Mouse (Mus musculus) regulatory T cell (primary cell): ENCODE data around the gene Camk2d.

ENCODE experiments used
- in situ Hi-C: fragments of 300-600 bp; cut with MboI, MseI; formaldehyde crosslinking; loops from one replicate; pipeline ENCODE4 v1.15.1; 2025; ENCODE audit warnings: high pct_unique_total_duplicates

Gene Camk2d

DNA sequence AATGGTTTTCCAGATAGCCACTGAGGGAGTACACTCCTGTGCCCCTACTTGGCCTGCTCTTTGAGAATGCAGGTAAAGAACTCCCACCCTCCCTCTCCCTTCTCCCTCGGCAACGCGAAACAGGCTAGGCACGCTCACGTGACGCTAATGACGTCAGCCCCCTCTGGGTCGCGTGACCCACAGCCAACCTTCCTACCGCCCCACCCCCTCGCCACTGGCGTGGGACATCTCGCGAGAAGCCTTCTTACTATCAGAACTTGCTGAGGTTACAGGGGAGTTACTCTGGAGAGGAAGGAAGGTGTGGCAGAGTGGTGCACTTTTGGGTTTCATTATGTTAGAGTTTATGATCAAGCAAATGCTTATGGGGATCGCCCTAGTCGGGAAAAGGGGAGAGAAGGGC, at the start of gene Camk2d:
Gene Camk2d, plus strand, starts transcription at position 217 of the 400 bp plus-strand sequence.
- in situ Hi-C loops: loop anchor here (5.0 to 10.0 kb wide), 4 partner anchors 59 to 231 kb away; no protein-coding TSS in a partner anchor

DNA sequence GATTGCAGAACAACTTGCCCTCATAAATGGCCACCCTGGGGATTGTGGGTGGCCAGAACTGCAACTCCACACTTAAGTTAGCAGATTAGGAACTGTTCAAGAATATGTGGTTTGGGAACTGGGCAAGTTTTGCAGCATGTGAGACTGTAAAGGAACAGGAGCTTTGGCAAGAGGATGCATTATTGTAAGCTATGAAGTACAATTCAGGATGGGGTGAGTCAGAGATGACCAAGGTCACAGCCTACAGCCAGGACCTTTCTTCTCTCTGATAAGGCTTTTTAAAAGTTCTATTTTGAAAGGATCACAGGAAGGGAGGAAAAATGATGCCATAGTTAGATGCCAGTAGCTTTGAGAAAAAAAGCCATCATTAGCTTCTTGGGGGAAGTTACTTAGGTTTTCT, 48.2 kb upstream of the Camk2d start:
- in situ Hi-C loops: no loop called here

DNA sequence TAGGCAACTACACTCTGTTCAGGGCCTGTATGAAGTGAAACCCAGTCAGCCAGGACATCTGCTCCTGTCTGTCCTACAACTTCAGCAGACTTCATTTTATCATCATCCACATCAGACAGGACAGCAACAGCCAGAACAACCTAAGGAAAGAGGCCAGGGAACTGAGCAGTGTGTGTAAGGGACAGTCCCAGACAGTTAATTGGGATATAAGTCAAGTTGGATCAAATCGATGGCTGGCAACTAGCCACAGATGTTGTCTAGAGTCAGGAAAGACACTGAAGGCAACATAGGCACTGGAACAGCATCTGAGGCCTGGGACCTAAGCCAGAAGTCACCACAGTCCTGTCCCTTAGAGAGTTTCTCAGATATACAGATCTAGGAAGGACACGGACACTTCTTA, 32.5 kb upstream of the Camk2d start:
- in situ Hi-C loops: no loop called here

DNA sequence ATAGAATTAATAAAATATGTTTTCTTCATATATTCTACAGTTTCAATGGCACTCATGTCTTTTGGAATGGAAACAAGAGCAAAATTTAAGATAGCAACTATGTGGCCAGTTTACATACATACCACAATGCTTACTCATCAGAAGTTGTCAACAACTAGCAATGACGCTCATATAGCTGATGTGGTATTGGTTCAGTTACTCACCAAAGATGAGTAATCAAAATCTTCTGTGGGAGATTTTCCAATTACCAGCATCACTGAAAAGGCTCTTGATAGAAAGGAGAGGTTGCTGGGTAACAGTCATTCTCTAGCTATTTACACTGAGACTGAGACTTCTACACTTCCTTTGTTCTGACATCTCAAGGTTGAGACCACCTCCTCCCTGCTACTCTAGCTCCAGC, 25.5 kb upstream of the Camk2d start:
- in situ Hi-C loops: no loop called here

DNA sequence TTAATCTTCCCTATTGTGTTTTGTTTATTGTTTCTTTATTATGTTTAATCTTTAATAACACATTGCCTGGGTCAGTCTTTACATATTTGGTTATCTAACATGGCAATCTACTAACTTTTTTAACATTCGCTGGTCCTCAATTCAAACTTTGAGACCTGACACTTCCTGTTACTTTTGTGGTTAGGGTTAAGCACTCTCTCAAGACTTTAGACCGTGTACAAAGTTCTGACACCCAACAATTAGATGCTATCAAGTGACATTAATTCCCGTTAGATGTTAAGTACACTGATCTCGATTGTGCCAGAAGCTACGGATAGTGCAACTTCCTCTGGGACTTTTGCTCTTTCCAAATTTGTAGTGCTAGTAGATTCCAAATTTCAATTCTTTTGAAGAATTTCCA, 23.2 kb upstream of the Camk2d start:
- in situ Hi-C loops: no loop called here

DNA sequence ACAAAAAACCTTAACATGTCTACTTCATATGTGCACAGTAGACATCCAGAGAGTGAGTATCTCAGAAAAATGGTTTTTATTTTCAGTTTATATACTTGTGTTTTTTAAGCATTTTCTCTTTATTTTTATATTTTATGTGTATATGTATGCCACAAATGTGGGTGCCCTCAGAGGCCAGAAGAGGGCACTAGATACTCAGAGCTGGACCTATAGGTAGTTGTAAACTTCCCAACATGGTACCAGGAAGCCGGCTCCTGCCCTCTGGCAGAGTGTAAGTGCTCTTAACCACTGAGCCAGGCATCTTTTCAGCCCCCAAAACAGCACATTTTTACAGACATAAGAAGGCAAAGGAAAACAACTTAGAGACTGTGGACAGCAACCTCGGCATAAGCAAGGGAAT, 20.2 kb upstream of the Camk2d start:
- in situ Hi-C loops: no loop called here

DNA sequence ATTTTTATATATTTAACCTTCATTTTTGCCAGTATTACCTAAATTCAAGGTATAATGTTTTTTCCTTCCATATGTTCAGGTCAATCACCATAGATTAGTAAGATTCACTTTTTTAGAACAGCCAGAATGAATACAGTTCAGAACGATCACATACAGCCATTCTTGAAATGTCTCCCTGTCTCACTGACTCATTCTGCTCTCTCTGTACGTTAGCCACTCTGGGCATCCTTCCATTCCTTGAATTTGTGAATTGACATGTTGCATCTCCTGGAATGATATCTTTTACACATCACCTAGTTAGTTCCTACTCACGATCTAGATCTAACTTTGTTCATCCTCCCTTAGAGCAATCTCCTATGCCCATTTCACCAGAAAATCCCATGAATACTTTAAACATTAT, 10.0 kb upstream of the Camk2d start:
- in situ Hi-C loops: no loop called here

DNA sequence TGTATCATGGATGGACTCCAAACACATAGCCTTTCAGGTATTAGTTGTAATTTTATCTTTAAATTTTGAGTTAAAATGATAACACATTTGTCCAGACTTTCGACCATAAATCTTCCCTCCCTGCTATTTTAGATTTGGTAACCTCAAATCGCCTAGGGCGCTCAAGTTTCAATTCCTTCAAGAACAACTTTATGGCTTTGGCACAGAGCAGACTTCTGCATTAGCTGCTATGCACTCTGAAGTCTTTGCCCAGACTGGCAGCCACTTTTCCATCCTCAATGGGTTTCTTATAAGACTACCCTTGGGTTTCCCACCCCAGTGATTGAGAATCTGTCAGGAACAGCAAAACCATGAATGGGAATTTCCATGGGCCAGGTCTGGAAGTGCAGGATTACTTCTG, 8.6 kb upstream of the Camk2d start:
- in situ Hi-C loops: no loop called here

DNA sequence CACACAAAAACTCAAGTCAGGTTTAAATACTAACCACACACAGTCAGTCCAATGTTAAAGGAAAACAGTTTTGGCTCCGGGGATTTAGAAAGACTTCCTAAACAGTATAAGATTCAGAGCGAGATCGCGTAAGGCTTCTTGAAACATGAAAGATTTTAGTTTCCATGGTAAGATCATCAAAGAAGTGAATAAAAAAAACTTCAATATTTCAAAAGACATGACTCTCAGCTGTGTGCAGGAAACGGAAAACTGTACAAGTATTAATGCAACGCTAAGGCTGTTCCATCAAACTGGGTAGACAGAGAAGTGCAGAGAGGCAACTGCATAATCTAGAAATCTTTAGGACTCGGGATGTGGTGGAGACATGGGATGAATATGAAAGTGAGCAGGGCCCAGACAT, 6.5 kb upstream of the Camk2d start:
- in situ Hi-C loops: no loop called here

DNA sequence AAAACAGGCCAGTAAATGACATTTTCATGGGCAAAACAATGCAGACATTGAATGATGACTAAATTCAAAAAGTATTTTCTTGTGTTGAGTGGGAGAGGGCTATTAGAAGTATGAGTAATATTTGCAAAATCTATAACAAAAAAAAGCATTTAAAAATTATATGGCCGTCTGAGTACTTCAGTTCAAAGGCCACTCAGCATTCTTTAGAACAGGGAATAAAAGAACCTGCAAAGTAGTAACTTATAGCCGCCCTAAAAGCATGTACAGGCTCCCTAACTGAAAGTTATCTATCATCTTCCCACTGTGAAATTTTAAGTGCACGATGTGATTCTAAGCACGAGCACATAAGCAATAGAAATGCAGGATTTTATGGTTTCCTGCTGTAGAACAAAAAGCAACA, 646 bp upstream of the Camk2d start:
- in situ Hi-C loops: loop anchor here (5.0 to 10.0 kb wide), 4 partner anchors 59 to 232 kb away; no protein-coding TSS in a partner anchor

DNA sequence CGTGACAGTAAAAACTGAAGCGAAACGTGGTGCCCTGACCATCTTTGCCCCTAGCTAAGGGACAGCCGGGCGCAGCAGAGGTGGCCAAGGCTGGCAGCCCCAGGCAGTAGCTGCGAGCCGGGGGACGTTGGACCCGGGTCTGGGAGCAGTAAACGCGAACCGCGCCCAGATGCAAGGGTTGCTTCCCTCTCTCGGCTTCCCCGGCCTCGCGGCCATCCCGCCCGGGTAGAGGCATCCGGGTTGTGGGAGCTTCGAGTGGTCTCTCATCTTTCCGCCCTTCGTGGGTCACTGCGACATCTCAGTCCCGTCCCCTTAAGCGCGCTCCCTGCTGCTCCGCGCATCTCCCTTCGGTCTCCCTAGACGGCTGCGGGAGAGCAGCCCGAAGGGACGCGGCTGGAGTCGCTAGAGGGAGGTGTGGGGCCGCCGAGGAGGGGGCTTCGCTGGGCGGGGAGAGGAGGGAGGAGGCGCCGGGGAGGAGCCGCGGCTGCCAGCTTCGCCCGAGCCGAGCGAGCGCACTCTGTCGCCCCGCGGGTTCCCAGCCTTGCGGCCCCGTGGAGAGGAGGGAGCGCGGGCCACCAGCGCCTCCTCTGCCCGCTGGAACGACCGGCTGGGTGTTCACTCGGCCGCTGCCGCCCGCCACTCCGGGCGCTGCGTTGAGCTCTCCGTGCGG, 524 bp downstream of the Camk2d start:
- in situ Hi-C loops: loop anchor here (5.0 to 10.0 kb wide), 4 partner anchors 58 to 231 kb away; no protein-coding TSS in a partner anchor

DNA sequence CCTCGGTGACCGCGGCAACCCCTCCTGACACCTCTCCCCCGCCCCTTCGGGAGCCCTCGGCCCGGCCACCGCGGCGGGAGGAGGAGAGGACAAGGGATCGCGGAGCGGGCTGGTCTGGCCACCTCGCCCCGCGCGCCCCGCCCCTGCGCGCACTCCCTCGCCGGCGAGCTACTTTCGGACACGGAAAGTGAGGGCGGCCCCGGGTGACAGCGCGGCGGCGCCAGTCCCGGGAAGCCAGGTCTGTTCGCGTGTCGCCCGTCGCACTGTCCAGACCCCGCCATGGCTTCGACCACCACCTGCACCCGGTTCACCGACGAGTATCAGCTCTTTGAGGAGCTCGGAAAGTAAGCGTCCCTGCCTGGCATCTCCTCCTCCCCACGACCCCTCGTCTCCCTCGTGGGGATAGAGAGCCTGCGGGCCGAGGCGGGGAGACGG, 1.1 kb downstream of the Camk2d start:
- in situ Hi-C loops: loop anchor here (5.0 to 10.0 kb wide), 4 partner anchors 58 to 230 kb away; no protein-coding TSS in a partner anchor

DNA sequence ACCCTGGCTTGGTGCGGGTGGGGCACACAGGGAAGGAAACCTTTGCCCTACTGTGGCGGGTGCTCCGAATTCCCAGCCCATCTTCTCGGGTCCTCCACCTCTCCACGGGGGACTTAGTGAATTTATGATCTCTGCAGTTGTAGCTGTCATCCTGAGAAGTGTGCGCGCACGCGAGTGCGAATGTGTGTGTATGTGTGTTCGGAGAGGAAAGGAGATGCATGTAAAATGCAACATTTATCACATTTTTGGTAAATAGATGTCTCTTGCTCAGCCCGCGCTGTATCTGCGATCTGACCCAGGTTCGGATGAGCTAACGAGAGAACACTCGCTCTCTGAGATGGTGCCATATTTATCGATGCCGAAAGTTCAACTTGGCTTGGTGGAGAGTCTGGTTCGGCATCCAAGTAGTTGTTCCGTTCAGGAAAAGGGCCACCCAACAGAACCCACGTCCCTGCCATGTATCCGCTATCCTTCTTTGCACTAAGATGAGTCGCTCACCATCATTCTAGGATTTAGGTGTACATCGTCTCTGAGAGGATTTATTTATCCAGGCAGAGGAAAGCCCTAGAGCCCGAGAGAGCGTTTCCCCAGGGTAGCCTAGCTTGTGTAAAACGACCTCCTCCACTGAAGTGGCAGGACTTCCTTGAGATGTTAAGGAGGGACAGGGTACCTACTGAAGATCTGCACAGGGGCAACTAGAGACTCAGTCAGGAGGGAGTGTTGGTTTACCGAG, 1.7 kb downstream of the Camk2d start:
- in situ Hi-C loops: loop anchor here (5.0 to 10.0 kb wide), 4 partner anchors 57 to 230 kb away; no protein-coding TSS in a partner anchor

DNA sequence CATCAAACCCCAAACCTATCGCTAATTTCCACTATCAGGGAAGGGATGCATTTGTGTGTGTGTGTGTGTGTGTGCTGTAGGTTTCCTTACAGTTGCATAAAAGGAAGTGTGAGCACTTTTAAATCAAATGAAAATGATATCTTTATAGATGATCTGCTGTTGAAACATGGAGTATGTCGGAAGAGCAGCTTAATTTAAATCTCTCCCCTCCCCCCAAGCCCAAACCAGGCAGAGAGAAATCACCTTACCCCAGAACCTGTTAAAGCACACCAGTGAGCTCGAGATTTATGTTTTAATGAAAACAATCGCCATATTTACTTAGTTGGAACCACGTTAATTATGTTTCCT, 2.2 kb downstream of the Camk2d start:
- in situ Hi-C loops: loop anchor here (5.0 to 10.0 kb wide), 4 partner anchors 56 to 229 kb away; no protein-coding TSS in a partner anchor

DNA sequence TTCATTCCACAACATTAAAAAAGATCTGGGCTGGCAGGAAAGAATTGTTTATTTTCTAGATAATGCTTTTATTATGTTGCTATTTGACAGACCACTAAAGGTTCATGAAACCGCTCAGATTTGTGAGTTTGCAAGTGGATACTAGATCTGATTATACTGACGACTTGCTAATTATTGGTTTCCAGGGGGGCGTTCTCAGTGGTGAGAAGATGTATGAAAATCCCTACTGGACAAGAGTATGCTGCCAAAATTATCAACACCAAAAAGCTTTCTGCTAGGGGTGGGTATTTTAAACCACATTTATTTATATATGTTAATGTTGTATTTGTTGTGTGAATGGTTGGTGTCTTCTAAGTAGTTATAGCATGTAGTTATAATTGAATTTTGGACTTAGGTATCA, 2.8 kb downstream of the Camk2d start:
- in situ Hi-C loops: loop anchor here (5.0 to 10.0 kb wide), 4 partner anchors 56 to 228 kb away; no protein-coding TSS in a partner anchor

DNA sequence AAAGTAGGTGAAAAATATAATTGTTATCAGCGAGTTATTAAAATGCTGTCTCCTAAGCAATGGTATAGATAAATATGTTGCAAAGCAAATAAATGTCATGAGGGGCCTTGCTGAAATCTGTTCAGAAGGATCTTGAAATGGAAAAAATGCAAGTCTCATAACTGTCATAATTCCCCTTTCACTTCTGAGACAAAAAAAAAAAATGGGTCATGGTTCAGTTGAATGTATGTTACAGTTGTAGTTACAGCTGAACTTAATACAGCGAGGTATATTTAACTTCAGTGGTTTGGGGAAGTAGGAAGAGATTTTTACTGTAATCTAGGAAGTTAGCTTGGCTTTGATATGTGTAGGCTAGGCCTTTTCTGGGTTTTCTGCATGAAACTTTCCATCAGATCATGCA, 3.2 kb downstream of the Camk2d start:
- in situ Hi-C loops: loop anchor here (5.0 to 10.0 kb wide), 4 partner anchors 55 to 228 kb away; no protein-coding TSS in a partner anchor

DNA sequence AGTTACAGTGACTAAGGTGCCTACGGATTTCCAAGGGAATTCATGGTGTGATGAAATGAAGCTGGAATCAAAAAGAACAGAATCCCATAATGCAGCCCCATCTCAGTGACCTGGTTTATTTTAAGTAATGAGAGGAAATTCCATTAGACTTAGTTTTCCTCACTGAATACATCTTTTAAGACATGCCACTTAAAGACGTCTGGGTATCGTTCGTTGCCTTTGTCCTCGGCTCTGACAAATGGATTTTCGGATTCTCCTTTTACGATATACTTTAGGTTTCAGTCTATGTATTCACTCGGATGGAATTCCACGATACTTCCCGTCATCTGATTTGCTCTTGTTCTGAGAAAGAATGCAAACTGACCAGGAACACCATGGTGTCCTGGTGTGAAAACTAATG, 3.8 kb downstream of the Camk2d start:
- in situ Hi-C loops: loop anchor here (5.0 to 10.0 kb wide), 4 partner anchors 55 to 227 kb away; no protein-coding TSS in a partner anchor

DNA sequence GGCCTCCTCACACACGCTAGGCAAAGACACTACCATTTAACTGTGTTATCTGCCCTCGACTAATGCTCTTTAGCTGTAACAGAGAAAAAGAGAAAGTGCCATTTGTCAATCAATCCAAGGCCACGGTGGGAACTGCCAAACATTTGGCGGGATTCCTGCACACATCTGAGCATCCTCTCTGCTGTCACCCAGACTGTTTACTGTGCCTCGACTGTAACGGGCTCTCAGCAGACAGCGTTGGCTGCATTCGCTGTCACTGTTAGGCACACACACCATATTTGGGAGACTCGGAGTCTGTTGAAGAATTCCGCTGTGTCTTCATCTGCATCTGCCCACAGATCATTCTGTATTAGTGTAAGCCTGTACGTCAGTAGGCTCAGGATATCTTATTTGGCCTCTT, 6.7 kb downstream of the Camk2d start:
- in situ Hi-C loops: no loop called here

DNA sequence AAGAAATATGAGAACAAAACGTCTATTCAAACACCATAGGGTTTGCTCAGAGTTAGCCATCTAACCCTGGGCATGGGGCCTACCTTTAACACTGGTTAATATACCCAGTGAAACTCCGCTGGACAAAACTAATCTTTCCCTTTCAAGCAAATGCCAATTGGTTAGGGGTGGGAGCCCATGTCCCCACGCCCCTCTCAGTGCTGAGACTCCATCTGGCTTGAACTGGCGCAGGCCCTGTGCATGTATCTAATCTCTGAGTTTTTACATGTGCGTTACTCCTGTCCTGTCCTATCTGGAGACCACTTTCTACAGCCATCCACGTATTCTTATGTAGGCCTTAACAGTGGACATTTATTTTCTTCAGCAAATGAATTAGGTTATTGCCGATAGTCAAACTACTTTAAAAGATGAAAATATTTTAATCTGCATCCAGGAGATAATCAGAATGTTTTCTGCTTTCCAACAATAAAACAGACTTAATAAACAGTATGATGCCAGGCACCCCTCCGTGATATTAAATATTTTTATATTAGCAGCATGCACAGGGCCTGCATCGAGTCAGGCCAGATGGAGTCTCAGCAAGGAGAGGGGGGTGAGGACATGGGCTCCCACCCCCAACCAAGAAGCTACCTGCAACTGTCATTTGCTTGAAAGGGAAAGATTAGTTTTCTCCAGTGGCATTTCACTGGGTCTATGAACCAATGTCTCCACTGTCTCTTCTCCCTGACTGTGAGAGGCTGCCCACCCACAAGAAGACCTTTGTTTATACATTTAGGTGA, 8.7 kb downstream of the Camk2d start:
- in situ Hi-C loops: no loop called here

DNA sequence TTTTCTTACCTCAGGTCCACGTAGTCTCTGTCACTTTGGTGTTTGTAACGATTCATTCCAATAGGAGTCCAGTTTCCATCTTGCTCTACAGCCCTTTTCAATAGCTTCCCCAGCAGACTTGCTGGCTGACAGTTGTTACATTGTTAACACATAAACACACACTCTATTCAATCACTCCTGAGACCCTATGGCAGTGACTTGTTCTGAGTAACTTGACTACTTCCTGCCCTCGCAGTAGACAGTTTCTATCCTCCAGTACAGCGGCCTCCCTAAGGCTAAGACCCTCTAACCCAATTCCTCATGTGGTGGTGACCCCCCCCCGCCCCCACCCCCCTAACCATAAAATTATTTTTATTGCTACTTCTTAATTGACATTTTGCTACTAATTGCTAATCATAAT, 13.2 kb downstream of the Camk2d start:
- in situ Hi-C loops: no loop called here

DNA sequence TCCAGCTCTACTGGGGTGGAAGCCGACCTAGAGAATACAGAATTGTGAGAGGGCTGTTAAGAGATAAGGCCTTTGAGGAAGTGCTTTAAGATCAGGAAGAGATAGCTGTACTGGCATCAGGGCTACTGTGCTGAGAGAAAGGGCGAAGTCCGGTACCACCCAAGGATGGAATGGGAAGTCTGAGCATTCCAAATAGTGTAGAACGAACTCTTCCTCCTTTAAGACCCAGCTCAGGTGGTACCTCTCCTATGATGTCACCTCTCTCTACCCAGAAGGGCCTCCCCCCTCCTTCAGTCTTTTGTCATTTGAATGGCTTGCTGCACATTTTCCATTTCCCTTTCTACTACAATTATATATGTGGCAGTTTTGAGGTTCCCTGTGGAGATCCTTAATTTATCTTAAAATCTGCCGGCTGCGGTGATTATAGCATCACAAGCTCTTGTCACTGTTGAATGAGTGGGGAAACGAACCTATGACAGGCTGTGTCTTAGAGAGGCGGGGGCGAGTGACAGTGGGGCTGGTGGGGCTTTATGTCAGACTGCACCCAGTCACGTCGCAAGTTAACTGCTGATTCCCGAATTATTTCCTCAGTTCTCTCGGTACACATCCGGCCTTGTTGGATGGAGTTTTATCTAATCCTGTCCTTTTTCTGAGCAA, 13.8 kb downstream of the Camk2d start:
- in situ Hi-C loops: no loop called here
